Mouse (Mus musculus) kidney, embryonic 14.5 days (tissue): Measurements from ENCODE around the gene Foxc1. TPM values are rescaled to one million over a fixed set of nuclear protein-coding genes. Genes with fewer than 3 reads are reported as not detected.

Experiments
- ATAC-seq: fragments of 200-750 bp; cut with Nextera tagmentation; 2 replicates; pipeline ENCODE4 v1.8.0; 2017; ENCODE audit warnings: moderate number of reproducible peaks, mild to moderate bottlenecking, moderate TSS enrichment, moderate library complexity; ENCODE audit not compliant: low FRiP score, low TSS enrichment
- H3K27ac ChIP-seq: fragments of 300-500 bp; sonication (generic); 2 replicates; pipeline ENCODE4 v1.5.1; 2014; ENCODE audit warnings: low read depth, mild to moderate bottlenecking, low read length, moderate library complexity, mixed read lengths
- H3K27me3 ChIP-seq: fragments of 300-500 bp; sonication (generic); 2 replicates; pipeline ENCODE4 v1.6.1; 2014; ENCODE audit warnings: mild to moderate bottlenecking, low read length; ENCODE audit not compliant: control insufficient read depth, insufficient read depth
- H3K36me3 ChIP-seq: fragments of 300-500 bp; sonication (generic); 2 replicates; pipeline ENCODE4 v1.6.1; 2014; ENCODE audit warnings: low read length, mixed read lengths; ENCODE audit not compliant: control insufficient read depth, insufficient read depth
- H3K4me1 ChIP-seq: fragments of 300-500 bp; sonication (generic); 2 replicates; pipeline ENCODE4 v1.6.1; 2014; ENCODE audit warnings: low read length, mixed read lengths; ENCODE audit not compliant: control insufficient read depth, insufficient read depth
- H3K4me2 ChIP-seq: fragments of 300-500 bp; sonication (generic); replicated peaks from 2 replicates; pipeline ENCODE4 v1.6.1; 2014; ENCODE audit warnings: low read depth, mild to moderate bottlenecking, low read length
- H3K4me3 ChIP-seq: fragments of 300-500 bp; sonication (generic); 2 replicates; pipeline ENCODE4 v1.5.1; 2014; ENCODE audit warnings: mild to moderate bottlenecking, low read length
- H3K9ac ChIP-seq: fragments of 300-500 bp; sonication (generic); 2 replicates; pipeline ENCODE4 v1.6.1; 2014; ENCODE audit warnings: low read depth, mild to moderate bottlenecking, low read length, moderate library complexity
- H3K9me3 ChIP-seq: fragments of 300-500 bp; sonication (generic); 2 replicates; pipeline ENCODE4 v1.6.1; 2016; ENCODE audit warnings: low read length; ENCODE audit not compliant: control insufficient read depth
- WGBS: fragments of 180-500 bp; shearing (Covaris S2); extraction: QIAGEN DNeasy Blood & Tissue Kit; methylation state at CpG from one replicate; pipeline ENCODE4 v1.1.7; 2014; 5-methylcytosine and 5-hydroxymethylcytosine counted together
- polyA plus RNA-seq: library from polyadenylated mRNA; unstranded; fragments of >200 nt; fragmentation: Nextera tagmentation; extraction: Ambion mirVana; gene quantifications from 2 replicates; pipeline ENCODE4 v1.2.1, GENCODE M21; 2014

Gene Foxc1
- polyA plus RNA-seq, 1 experiment from 2014 or later = 9.9 TPM

GRCm38 (mm10) chr13:31782063-31782462 lies 24.4 kb upstream of the Foxc1 start:
- H3K27ac ChIP-seq = no peak overlapping the region
- H3K4me1 ChIP-seq = peaks cover 3% of the 10 kb centered on the region; the same call in 1 of the 2 replicates
- H3K9me3 ChIP-seq = no peaks in the 10 kb centered on the region
- H3K9ac ChIP-seq = no peak overlapping the region
- no peak overlapping the region for H3K4me3 ChIP-seq
- no peak overlapping the region for H3K4me2 ChIP-seq
- WGBS = 88% methylated on average over 2 of the region's 2 CpGs
- H3K27me3 ChIP-seq = no peaks in the 10 kb centered on the region
- H3K36me3 ChIP-seq = no peaks in the 10 kb centered on the region
- no peak for ATAC-seq

GRCm38 (mm10) chr13:31784757-31785156 lies 21.7 kb upstream of the Foxc1 start:
- H3K4me3 ChIP-seq = no peak overlapping the region
- H3K4me2 ChIP-seq = no peak overlapping the region
- no peaks in the 10 kb centered on the region for H3K4me1 ChIP-seq
- H3K9me3 ChIP-seq = no peaks in the 10 kb centered on the region
- H3K27ac ChIP-seq = no peak overlapping the region
- no peaks in the 10 kb centered on the region for H3K36me3 ChIP-seq
- ATAC-seq = no peak
- H3K9ac ChIP-seq = no peak overlapping the region
- WGBS = 79% methylated on average over 7 of the region's 7 CpGs
- no peaks in the 10 kb centered on the region for H3K27me3 ChIP-seq

DNA sequence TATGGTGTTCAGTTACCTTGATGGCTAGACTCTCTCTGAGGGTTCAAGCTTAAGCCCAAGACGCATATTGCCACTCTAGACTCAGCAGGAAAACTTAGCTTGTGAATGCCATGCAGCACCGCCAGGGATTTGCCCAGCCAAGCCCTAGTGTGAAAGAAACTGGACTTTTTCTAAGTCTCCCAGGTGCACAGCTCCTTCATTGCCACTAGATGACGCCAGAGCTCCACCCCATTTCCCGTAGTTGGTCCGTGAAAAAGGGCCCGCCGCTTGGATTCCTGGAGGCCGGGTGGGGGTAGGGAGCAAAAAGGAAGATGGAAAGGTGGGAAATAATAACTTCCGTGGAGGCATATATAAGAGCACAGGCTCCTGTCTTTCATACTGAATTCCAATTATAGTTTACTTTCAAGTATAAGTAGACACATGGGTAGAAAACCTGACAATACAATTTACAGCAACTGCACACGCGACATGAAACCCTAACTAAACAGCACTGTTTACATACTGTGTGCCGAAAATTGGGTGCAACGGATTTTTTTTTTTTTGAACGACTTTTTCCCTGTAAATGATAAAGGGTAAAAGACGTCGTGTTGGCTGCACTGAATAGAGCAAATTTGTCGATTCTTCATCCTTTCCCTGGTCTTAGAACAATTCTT lies 13.8 kb upstream of the Foxc1 start:
- WGBS = 12% methylated on average over 17 of the region's 17 CpGs
- H3K36me3 ChIP-seq = no peaks in the 10 kb centered on the region
- peak overlapping the region; percentile 48 for H3K4me2 ChIP-seq
- H3K4me3 ChIP-seq = peak overlapping the region; percentile 25
- H3K9ac ChIP-seq = no peak overlapping the region
- H3K9me3 ChIP-seq = no peaks in the 10 kb centered on the region
- no peak overlapping the region for H3K27ac ChIP-seq
- no peaks in the 10 kb centered on the region for H3K4me1 ChIP-seq
- H3K27me3 ChIP-seq = peaks cover 8% of the 10 kb centered on the region; the same call in 1 of the 2 replicates
- ATAC-seq = peak; percentile 56; the same call in 1 of the 2 replicates

GRCm38 (mm10) chr13:31793163-31793562 lies 13.3 kb upstream of the Foxc1 start:
- Histone ChIP-seq H3K36me3 (no peaks in the 10 kb centered on the region), H3K9me3 (no peaks in the 10 kb centered on the region), H3K27me3 (peaks cover 9% of the 10 kb centered on the region; the same call in 1 of the 2 replicates), H3K4me3 (no peak overlapping the region; the same call in 1 of the 2 replicates), H3K9ac (no peak overlapping the region), H3K4me2 (peak overlapping the region; percentile 48; the same call in 1 of the 2 replicates), H3K4me1 (no peaks in the 10 kb centered on the region), H3K27ac (no peak overlapping the region)
- ATAC-seq = peak; percentile 48; the same call in 1 of the 2 replicates
- WGBS = 22% methylated on average over 5 of the region's 5 CpGs

DNA sequence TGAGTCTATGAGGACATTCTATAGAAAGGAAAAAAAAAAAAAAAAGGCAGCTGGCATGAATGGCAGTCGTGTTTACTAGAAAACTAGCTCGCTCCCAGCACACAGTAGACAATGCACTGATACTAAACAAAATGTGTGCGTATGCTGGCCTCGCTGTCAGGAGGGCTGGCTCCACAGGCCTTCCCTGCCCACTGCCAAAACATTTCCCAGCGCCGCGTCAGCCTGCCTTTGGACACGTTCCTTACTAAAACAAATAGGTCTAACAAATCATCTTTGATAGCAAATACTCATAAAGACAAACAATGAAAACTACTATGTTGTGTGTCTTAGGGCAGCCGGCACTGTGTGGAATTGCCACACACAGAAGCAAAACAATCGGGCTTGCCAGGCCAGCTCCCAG lies 9.1 kb upstream of the Foxc1 start:
- Histone ChIP-seq H3K4me2 (no peak overlapping the region), H3K27me3 (peaks cover 19% of the 10 kb centered on the region)
- no peak for ATAC-seq

GRCm38 (mm10) chr13:31798075-31798474 lies 8.4 kb upstream of the Foxc1 start:
- Histone ChIP-seq H3K9ac (no peak overlapping the region), H3K4me2 (no peak overlapping the region), H3K27ac (no peak overlapping the region), H3K36me3 (no peaks in the 10 kb centered on the region), H3K27me3 (peaks cover 23% of the 10 kb centered on the region), H3K9me3 (no peaks in the 10 kb centered on the region), H3K4me1 (peaks cover 14% of the 10 kb centered on the region), H3K4me3 (no peak overlapping the region)
- 32% methylated on average over 9 of the region's 9 CpGs for WGBS
- no peak for ATAC-seq

More for the DNA sequence above, 9.1 kb upstream of the Foxc1 start:
- no peak overlapping the region for H3K9ac ChIP-seq
- no peak overlapping the region for H3K4me3 ChIP-seq
- WGBS = 64% methylated on average over 10 of the region's 10 CpGs
- no peaks in the 10 kb centered on the region for H3K36me3 ChIP-seq
- no peak overlapping the region for H3K27ac ChIP-seq
- peaks cover 7% of the 10 kb centered on the region for H3K4me1 ChIP-seq
- no peaks in the 10 kb centered on the region for H3K9me3 ChIP-seq

DNA sequence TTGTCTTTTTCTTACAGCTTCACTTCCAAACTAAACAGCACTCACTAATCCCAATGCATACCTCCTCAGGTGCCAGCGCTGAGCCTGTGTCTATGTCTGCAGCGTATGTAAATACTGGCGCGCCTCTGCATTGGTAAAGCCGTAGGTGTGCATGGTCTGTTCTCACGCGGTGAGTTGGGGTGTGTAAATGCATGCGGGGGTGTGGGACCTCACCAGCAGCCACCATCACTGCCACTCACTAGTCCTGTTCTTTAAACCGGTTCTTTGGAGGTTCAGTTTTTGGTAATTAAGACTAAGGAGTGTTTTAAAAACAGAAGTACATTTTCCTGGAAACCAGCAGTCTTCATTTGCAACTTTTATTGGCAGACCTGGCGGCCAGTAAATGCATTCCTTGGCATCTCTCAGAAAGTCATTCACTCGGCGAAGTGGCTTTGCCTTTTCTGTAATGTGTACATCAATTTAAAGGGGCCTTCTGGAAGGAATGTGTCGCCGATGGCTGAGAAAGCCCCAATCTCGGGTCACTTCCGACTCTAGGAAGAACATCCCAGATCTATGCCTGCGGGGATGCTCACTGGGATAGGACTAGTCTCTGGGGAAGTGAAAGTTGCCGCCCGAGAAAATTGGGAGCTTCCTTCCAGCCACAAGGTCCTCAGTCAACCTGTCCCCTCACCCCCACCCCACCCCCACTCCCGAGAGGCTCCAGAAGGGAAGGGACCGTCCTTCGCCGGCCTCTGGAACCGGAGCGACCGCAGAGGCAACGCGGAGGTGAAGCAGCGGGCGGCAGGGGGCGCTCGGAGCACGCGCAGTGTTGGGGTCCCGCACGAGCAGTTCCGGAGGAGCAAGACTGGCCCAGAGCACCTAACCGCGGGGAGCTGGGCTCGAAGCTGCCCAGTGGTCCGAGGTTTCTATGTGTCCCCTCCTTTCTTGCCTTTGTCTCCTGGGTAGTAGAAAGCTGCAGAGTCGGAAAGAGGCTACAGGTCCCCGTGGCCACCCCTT lies 5.6 kb upstream of the Foxc1 start:
- H3K9me3 ChIP-seq = no peaks in the 10 kb centered on the region
- WGBS = 3% methylated on average over 43 of the region's 43 CpGs
- peaks cover 34% of the 10 kb centered on the region for H3K4me1 ChIP-seq
- H3K9ac ChIP-seq = peak overlapping the region; percentile 44
- peak overlapping the region; percentile 40 for H3K4me3 ChIP-seq
- H3K4me2 ChIP-seq = peak overlapping the region; percentile 76
- no peak overlapping the region for H3K27ac ChIP-seq
- peaks cover 24% of the 10 kb centered on the region for H3K27me3 ChIP-seq
- no peaks in the 10 kb centered on the region for H3K36me3 ChIP-seq
- peak; percentile 82 for ATAC-seq

GRCm38 (mm10) chr13:31801703-31802305 lies 4.6 kb upstream of the Foxc1 start:
- Histone ChIP-seq H3K4me3 (peak overlapping the region; percentile 40), H3K27me3 (peaks cover 24% of the 10 kb centered on the region), H3K27ac (no peak overlapping the region), H3K4me2 (peak overlapping the region; percentile 76), H3K9me3 (no peaks in the 10 kb centered on the region), H3K36me3 (no peaks in the 10 kb centered on the region), H3K9ac (peak overlapping the region; percentile 44), H3K4me1 (peaks cover 34% of the 10 kb centered on the region)
- ATAC-seq = no peak
- WGBS = 9% methylated on average over 25 of the region's 25 CpGs
